Mouse (Mus musculus): ENCODE results near the gene Ccdc92. TPM values are rescaled to one million over a fixed set of nuclear protein-coding genes. Genes with fewer than 3 reads are reported as not detected.

Ccdc92 gene
- polyA plus RNA-seq, 1 experiment from 2014 or later: 47.0 TPM

DNA sequence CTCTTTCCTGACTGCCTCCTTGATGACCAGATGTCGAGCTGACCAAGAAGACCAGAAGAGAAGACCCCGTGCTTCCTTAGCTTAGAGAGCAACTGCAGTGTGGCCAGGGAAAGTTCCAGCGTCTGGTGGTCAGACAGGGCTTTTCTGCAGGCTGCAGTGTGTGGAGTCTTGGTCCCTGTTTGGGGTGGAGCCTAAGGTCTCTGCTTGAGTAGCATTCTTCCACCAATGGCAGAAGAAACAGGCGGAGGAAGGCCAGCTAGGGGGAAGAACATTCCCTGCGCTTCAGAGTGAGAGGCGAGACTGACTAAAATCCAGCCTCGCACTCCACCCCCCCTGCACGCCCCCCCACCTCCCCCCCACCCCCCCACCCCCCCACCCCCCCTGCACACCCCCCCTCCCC lies 33.9 kb upstream of the Ccdc92 start:
- H3K4me3 ChIP-seq (ENCODE audit: low read length): no peak overlapping the region
- WGBS: 57% methylated on average over 6 of the region's 8 CpGs
- H3K4me2 ChIP-seq (ENCODE audit: low read length): no peak overlapping the region
- H3K9ac ChIP-seq (ENCODE audit: low read depth, low read length): no peak overlapping the region
- H3K4me1 ChIP-seq (ENCODE audit: control insufficient read depth, insufficient read depth, low read depth, low read length): peaks cover 5% of the 10 kb centered on the region
- no peaks in the 10 kb centered on the region for H3K27me3 ChIP-seq (replicated peaks; ENCODE audit: control insufficient read depth, insufficient read depth, low read length)
- no peak overlapping the region for H3K27ac ChIP-seq (ENCODE audit: low read depth, low read length)
- H3K36me3 ChIP-seq (ENCODE audit: control insufficient read depth, insufficient read depth, low read length): no peaks in the 10 kb centered on the region
- no peak for ATAC-seq
- no peaks in the 10 kb centered on the region for H3K9me3 ChIP-seq (ENCODE audit: control insufficient read depth, low read length)

DNA sequence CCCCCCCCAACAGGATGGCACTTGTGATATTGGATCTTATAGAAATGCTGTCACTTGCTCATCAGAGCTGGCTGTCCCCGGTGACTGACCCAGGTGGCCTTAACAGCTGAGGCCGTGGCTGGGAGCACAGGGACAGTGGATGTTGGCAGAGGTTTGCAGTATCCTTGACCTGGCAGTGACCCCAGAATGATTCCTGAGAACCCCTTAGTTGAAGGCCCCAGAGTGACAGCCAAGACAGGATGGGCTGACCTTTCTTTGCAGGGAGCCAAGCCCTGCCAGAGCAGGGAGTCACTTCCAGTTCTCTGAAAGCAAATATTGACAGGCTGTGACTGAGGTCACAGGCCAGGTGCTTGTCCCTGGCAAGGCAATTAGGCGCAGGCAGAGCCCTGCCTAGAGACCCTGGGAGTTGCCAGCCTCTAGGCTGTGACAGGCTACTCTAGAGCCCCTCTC lies 29.7 kb upstream of the Ccdc92 start:
- Histone ChIP-seq H3K4me2 (ENCODE audit: low read length) (no peak overlapping the region), H3K36me3 (ENCODE audit: control insufficient read depth, insufficient read depth, low read length) (peaks cover 4% of the 10 kb centered on the region; the same call in 1 of the 2 replicates), H3K9ac (ENCODE audit: low read depth, low read length) (no peak overlapping the region), H3K4me1 (ENCODE audit: control insufficient read depth, insufficient read depth, low read depth, low read length) (no peaks in the 10 kb centered on the region), H3K4me3 (ENCODE audit: low read length) (no peak overlapping the region), H3K27me3 (replicated peaks; ENCODE audit: control insufficient read depth, insufficient read depth, low read length) (no peaks in the 10 kb centered on the region), H3K9me3 (ENCODE audit: control insufficient read depth, low read length) (no peaks in the 10 kb centered on the region), H3K27ac (ENCODE audit: low read depth, low read length) (no peak overlapping the region)
- no peak for ATAC-seq
- 44% methylated on average over 3 of the region's 3 CpGs for WGBS

GRCm38 (mm10) chr5:124888661-124889060 lies 26.4 kb upstream of the Ccdc92 start:
- WGBS: 93% methylated on average over 8 of the region's 8 CpGs
- ATAC-seq: no peak

DNA sequence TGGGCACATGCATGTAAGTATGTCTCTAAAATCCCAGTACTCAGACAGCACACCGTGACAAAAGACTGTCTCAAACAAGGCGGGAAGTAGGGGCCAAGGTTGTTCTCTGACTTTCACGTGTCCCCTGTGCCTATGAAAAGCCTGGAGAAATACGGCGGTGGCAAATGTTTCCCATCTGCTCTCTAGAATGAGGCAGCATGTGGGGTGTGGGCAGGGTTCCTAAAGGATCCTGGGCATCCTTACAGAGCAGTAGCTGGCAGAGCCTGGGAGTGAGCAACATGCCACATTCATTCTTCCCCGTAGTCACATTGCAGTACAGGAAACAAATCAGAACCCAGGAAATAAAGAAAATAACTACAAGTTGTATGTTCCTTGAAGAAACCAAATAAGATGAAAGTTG lies 21.7 kb upstream of the Ccdc92 start:
- Histone ChIP-seq H3K4me3 (ENCODE audit: low read length) (no peak overlapping the region), H3K27me3 (replicated peaks; ENCODE audit: control insufficient read depth, insufficient read depth, low read length) (no peaks in the 10 kb centered on the region), H3K36me3 (ENCODE audit: control insufficient read depth, insufficient read depth, low read length) (peaks cover 16% of the 10 kb centered on the region), H3K4me2 (ENCODE audit: low read length) (no peak overlapping the region), H3K4me1 (ENCODE audit: control insufficient read depth, insufficient read depth, low read depth, low read length) (no peaks in the 10 kb centered on the region; the same call in none of the 2 replicates), H3K9ac (ENCODE audit: low read depth, low read length) (no peak overlapping the region), H3K27ac (ENCODE audit: low read depth, low read length) (no peak overlapping the region), H3K9me3 (ENCODE audit: control insufficient read depth, low read length) (no peaks in the 10 kb centered on the region)
- WGBS: 66% methylated on average over 6 of the region's 6 CpGs
- 0 out of 2 replicates have a peak, but pooled peaks have one; percentile 34 for ATAC-seq

More at GRCm38 (mm10) chr5:124888661-124889060, 26.4 kb upstream of the Ccdc92 start:
- Histone ChIP-seq H3K27ac (ENCODE audit: low read depth, low read length) (no peak overlapping the region), H3K9me3 (ENCODE audit: control insufficient read depth, low read length) (no peaks in the 10 kb centered on the region), H3K4me3 (ENCODE audit: low read length) (no peak overlapping the region), H3K9ac (ENCODE audit: low read depth, low read length) (no peak overlapping the region), H3K27me3 (replicated peaks; ENCODE audit: control insufficient read depth, insufficient read depth, low read length) (no peaks in the 10 kb centered on the region), H3K36me3 (ENCODE audit: control insufficient read depth, insufficient read depth, low read length) (peaks cover 17% of the 10 kb centered on the region), H3K4me1 (ENCODE audit: control insufficient read depth, insufficient read depth, low read depth, low read length) (no peaks in the 10 kb centered on the region; the same call in 1 of the 2 replicates), H3K4me2 (ENCODE audit: low read length) (no peak overlapping the region)

DNA sequence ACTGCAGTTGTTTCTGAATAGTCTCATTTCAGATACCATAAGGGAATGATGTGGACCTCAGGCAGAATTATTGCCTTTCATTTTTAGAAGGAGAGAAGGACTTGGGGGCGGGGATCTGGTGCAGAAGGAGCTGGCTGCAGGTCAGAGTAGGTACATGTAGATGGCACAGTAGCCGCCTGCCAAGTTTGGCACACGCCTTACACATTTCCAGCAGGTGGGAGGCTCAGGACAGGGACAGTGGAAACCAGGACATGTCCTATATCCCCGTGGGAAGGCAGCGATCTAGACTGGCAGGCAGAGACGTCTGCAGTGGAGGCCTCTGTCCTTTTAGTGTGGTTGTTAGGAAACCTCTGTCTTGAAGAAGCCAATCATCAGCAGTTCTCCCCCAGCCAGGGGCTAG lies 17.6 kb upstream of the Ccdc92 start:
- Histone ChIP-seq H3K9me3 (ENCODE audit: control insufficient read depth, low read length) (no peaks in the 10 kb centered on the region), H3K27me3 (replicated peaks; ENCODE audit: control insufficient read depth, insufficient read depth, low read length) (no peaks in the 10 kb centered on the region), H3K4me1 (ENCODE audit: control insufficient read depth, insufficient read depth, low read depth, low read length) (peaks cover 3% of the 10 kb centered on the region), H3K9ac (ENCODE audit: low read depth, low read length) (no peak overlapping the region), H3K4me2 (ENCODE audit: low read length) (no peak overlapping the region), H3K36me3 (ENCODE audit: control insufficient read depth, insufficient read depth, low read length) (peaks cover 2% of the 10 kb centered on the region), H3K4me3 (ENCODE audit: low read length) (no peak overlapping the region), H3K27ac (ENCODE audit: low read depth, low read length) (no peak overlapping the region)
- no peak for ATAC-seq
- WGBS: 75% methylated on average over 6 of the region's 6 CpGs

DNA sequence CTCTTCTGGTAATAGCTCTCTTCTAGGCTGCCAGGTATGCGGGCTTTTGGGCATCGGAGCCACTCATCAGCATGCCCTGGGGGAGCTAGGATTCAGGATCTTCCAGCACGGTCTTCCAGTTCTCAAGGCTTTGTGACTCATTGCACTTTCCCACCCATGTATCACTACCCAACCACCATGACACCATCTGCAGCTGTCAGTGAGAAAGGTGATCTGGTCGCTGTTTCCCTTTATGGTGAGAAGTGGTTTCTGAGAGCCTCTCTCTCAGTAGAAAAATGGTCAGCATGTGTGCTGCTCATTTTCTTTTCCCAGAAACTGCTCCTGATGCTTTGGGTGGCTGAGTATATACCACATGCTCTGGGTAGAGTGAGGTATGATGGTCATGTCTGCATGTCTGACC lies 17.0 kb upstream of the Ccdc92 start:
- H3K27me3 ChIP-seq (replicated peaks; ENCODE audit: control insufficient read depth, insufficient read depth, low read length): no peaks in the 10 kb centered on the region
- no peak overlapping the region for H3K4me3 ChIP-seq (ENCODE audit: low read length)
- H3K4me1 ChIP-seq (ENCODE audit: control insufficient read depth, insufficient read depth, low read depth, low read length): peaks cover 3% of the 10 kb centered on the region
- no peaks in the 10 kb centered on the region for H3K36me3 ChIP-seq (ENCODE audit: control insufficient read depth, insufficient read depth, low read length)
- 79% methylated on average over 4 of the region's 4 CpGs for WGBS
- no peaks in the 10 kb centered on the region for H3K9me3 ChIP-seq (ENCODE audit: control insufficient read depth, low read length)
- H3K9ac ChIP-seq (ENCODE audit: low read depth, low read length): no peak overlapping the region
- H3K4me2 ChIP-seq (ENCODE audit: low read length): no peak overlapping the region
- H3K27ac ChIP-seq (ENCODE audit: low read depth, low read length): no peak overlapping the region
- ATAC-seq: no peak

GRCm38 (mm10) chr5:124873890-124874601 lies 11.8 kb upstream of the Ccdc92 start:
- WGBS: 88% methylated on average over 6 of the region's 6 CpGs
- H3K9ac ChIP-seq (ENCODE audit: low read depth, low read length): no peak overlapping the region
- ATAC-seq: no peak

DNA sequence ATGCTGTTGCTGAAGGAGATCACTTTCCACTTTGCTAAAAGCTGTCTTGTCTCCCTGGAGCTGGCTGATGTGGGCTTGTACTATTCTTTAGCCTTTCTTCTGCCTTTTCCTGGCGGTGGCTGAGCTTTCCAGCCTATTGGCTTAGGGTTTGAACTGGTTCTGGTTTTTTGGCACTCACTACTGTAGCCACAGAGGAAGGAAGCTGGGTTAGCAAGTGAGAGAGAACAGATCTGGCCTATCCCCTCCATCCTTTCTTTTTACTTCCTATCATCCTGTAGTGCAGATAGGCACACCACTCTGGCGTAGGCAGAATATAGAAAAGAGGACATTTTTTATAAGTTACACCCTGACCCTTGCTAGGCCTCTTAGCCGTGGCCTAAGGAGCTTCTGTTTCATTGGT lies 10.9 kb upstream of the Ccdc92 start:
- H3K9ac ChIP-seq (ENCODE audit: low read depth, low read length): no peak overlapping the region
- no peaks in the 10 kb centered on the region for H3K36me3 ChIP-seq (ENCODE audit: control insufficient read depth, insufficient read depth, low read length)
- peaks cover 23% of the 10 kb centered on the region for H3K4me1 ChIP-seq (ENCODE audit: control insufficient read depth, insufficient read depth, low read depth, low read length)
- no peak for ATAC-seq
- H3K27ac ChIP-seq (ENCODE audit: low read depth, low read length): 0 out of 2 replicates have a peak overlapping the region, but pooled peaks have one; percentile 25
- H3K27me3 ChIP-seq (replicated peaks; ENCODE audit: control insufficient read depth, insufficient read depth, low read length): no peaks in the 10 kb centered on the region
- H3K9me3 ChIP-seq (ENCODE audit: control insufficient read depth, low read length): no peaks in the 10 kb centered on the region
- WGBS: 79% methylated on average over 3 of the region's 3 CpGs
- H3K4me2 ChIP-seq (ENCODE audit: low read length): no peak overlapping the region
- no peak overlapping the region for H3K4me3 ChIP-seq (ENCODE audit: low read length)

More at GRCm38 (mm10) chr5:124873890-124874601, 11.8 kb upstream of the Ccdc92 start:
- Histone ChIP-seq H3K36me3 (ENCODE audit: control insufficient read depth, insufficient read depth, low read length) (no peaks in the 10 kb centered on the region), H3K4me3 (ENCODE audit: low read length) (no peak overlapping the region), H3K9me3 (ENCODE audit: control insufficient read depth, low read length) (no peaks in the 10 kb centered on the region), H3K27me3 (replicated peaks; ENCODE audit: control insufficient read depth, insufficient read depth, low read length) (no peaks in the 10 kb centered on the region), H3K4me1 (ENCODE audit: control insufficient read depth, insufficient read depth, low read depth, low read length) (peaks cover 20% of the 10 kb centered on the region), H3K27ac (ENCODE audit: low read depth, low read length) (no peak overlapping the region), H3K4me2 (ENCODE audit: low read length) (no peak overlapping the region)

- Histone ChIP-seq H3K9me3 (ENCODE audit: control insufficient read depth, low read length) (no peaks in the 10 kb centered on the region), H3K4me1 (ENCODE audit: control insufficient read depth, insufficient read depth, low read depth, low read length) (peaks cover 21% of the 10 kb centered on the region), H3K9ac (ENCODE audit: low read depth, low read length) (no peak overlapping the region), H3K4me2 (ENCODE audit: low read length) (no peak overlapping the region), H3K27me3 (replicated peaks; ENCODE audit: control insufficient read depth, insufficient read depth, low read length) (no peaks in the 10 kb centered on the region), H3K4me3 (ENCODE audit: low read length) (no peak overlapping the region), H3K27ac (ENCODE audit: low read depth, low read length) (no peak overlapping the region), H3K36me3 (ENCODE audit: control insufficient read depth, insufficient read depth, low read length) (no peaks in the 10 kb centered on the region)
- ATAC-seq: no peak
- 52% methylated on average over 2 of the region's 2 CpGs for WGBS
These were observed 9.8 kb upstream of the Ccdc92 start for GRCm38 (mm10) chr5:124872033-124872432.

All from hindbrain, embryonic 16.5 days (tissue).